Mouse (Mus musculus) heart, postnatal 0 days (tissue): ENCODE measurements around the gene Pde4a.

ENCODE experiments used
- CTCF ChIP-seq: IDR thresholded peaks from 2 replicates; pipeline ENCODE4 v1.5.1; 2016; ENCODE audit warnings: antibody characterized with exemption, control low read depth, low read depth
- EP300 ChIP-seq: IDR thresholded peaks from 2 replicates; pipeline ENCODE4 v1.6.1; 2016; ENCODE audit warnings: antibody characterized with exemption, low read depth

DNA sequence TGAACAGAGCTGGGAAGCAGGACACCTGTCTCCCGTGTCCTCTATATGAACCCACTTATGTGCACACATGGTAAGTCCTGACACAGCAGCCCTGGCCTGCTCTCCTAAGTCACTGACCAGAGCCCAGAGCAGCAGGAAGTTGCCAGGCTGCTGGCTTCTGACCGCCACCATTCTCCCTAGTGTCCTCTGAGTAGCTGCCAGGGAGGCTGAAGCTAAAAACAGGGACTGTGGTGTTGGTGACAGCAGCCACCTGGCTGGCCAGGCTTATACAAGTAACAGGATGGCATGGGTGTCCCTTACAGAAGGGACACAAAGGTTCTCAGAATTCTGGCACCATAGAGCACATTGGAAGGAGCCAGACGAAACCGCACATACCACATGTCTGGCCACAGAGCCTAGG, 20.1 kb upstream of the Pde4a start:
- TF ChIP-seq EP300 (no peak), CTCF (no peak)
